Mouse (Mus musculus) neutrophil, adult 65 days (primary cell): ENCODE results near the gene Nsmce4a. TPM values are rescaled to one million over a fixed set of nuclear protein-coding genes. Genes with fewer than 3 reads are reported as not detected.

Experiments
- total RNA-seq: library from RNA; stranded (reverse); gene quantifications from 2 replicates; pipeline ENCODE4 v1.2.4, GENCODE M21; 2023

The Nsmce4a gene
- 64.3 and 73.4 TPM in 2 replicates for total RNA-seq

GRCm38 (mm10) chr7:130572821-130573220, at the start of gene Nsmce4a:
Nsmce4a (minus strand) TSS chr7:130573118.

DNA sequence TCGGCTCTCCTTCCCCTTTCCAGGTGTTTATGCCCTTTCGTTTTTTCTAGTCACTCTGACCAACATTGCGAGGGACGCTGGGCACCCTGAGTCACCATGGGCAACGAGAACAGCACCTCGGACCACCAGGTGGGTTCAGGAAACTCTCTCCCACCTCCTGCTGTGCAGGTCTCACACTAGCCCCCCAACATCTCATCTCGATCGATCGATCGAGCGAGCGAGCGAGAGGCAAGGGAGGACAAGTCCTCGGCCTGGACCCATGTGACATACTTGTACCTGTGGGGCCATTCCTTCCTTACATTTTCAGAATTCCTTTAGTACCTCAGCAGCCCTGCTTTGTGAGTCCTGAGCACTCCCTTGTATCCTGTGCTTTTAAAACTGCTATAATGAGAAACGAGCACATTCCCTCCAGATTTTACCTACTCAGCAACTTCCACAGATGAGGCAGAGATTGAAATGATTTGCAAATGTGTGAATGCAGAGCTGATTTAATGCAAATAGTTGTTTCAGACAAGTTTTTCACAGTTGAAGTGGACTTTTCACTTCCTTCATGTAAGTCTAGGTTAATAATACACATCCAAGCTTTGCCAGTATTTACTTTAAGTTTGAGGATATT, 4.6 kb upstream of the Nsmce4a start, which contains the start of gene Tacc2:
Tacc2 (plus strand) TSS at position 51 of the 616 bp plus-strand sequence.

DNA sequence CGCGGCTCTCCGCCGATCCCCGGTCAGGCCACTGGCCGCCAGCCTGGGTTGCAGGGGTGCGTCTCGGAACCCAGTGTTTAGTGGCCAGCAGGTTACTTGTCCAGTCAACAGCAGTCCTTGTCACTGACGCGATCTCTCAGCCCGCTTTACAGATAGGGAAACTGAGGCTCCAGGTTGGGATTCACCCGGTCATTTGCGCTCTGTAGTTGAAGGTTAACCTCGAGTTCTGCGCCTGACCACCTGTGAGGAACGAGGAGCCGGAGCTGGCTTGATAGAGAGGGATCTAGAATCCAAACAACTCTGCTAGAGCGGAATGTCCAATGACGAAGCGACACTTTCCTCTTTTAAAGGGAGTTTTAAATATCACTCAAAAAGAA, 52.9 kb downstream of the Nsmce4a start, which contains the start of gene Ate1:
Ate1 (minus strand) TSS at position 321 of the 377 bp plus-strand sequence.

Other genes with a start within 250 kb of the Nsmce4a start
- 34.7 and 52.3 TPM in 2 replicates for gene Ate1, start 52.7 kb downstream of the Nsmce4a start, total RNA-seq
- 8.2 and 8.7 TPM in 2 replicates for gene Tacc2, start 4.3 kb upstream of the Nsmce4a start, total RNA-seq
- gene Btbd16, start 201.0 kb upstream of the Nsmce4a start, total RNA-seq = not detected in 2 replicates